Mouse (Mus musculus) olfactory bulb, adult 2 months (tissue): ENCODE measurements at regions not wholly inside any gene's neighbourhood (a gene's known extent, or its start where the extent isn't known, plus 50 kb on each side); places are given as distances from the start of the nearest gene placed in this dataset.

Experiments
- H3K27ac ChIP-seq: fragments of 200-500 bp; 2 replicates; pipeline ENCODE4 v1.5.1; 2012; ENCODE audit warnings: low read depth, low read length; ENCODE audit not compliant: insufficient read depth
- H3K4me1 ChIP-seq: fragments of 200-500 bp; 2 replicates; pipeline ENCODE4 v1.6.1; 2012; ENCODE audit warnings: low read length; ENCODE audit not compliant: control insufficient read depth, insufficient read depth
- H3K4me3 ChIP-seq: fragments of 200-500 bp; 2 replicates; pipeline ENCODE4 v1.5.1; 2012; ENCODE audit warnings: mild to moderate bottlenecking, low read depth, low read length, moderate library complexity; ENCODE audit not compliant: insufficient read depth
- CTCF ChIP-seq: fragments of 200-500 bp; IDR thresholded peaks from 2 replicates; pipeline ENCODE4 v1.5.1; 2012; ENCODE audit warnings: low read depth, mild to moderate bottlenecking, low read length, moderate library complexity; ENCODE audit not compliant: insufficient read depth
- POLR2A ChIP-seq: fragments of 200-500 bp; IDR thresholded peaks from 2 replicates; pipeline ENCODE4 v1.6.1; 2012; ENCODE audit warnings: mild to moderate bottlenecking, low read depth, low read length, moderate library complexity; ENCODE audit not compliant: insufficient read depth
- WGBS: fragments of 180-500 bp; shearing (Covaris S2); methylation state at CpG from one replicate; pipeline ENCODE4 v1.1.7; 2018; 5-methylcytosine and 5-hydroxymethylcytosine counted together

GRCm38 (mm10) chr8:116143687-116144573 lies 360.8 kb upstream of the Dynlrb2 start:
- H3K4me3 ChIP-seq: no peak overlapping the region
- no peak overlapping the region for H3K27ac ChIP-seq
- TF ChIP-seq CTCF (0 out of 2 replicates have a peak, but pooled peaks have one; percentile 39), POLR2A (no peak)
- 33% methylated on average over 13 of the region's 13 CpGs for WGBS
- peaks cover 5% of the 10 kb centered on the region; the same call in 1 of the 2 replicates for H3K4me1 ChIP-seq

- Histone ChIP-seq H3K4me1 (peaks cover 5% of the 10 kb centered on the region; the same call in 1 of the 2 replicates), H3K4me3 (no peak overlapping the region), H3K27ac (no peak overlapping the region)
- 90% methylated on average over 5 of the region's 5 CpGs for WGBS
- TF ChIP-seq CTCF (no peak), POLR2A (no peak)
Observed at GRCm38 (mm10) chr8:116141363-116141762, 363.4 kb upstream of the Dynlrb2 start.

- no peak overlapping the region for H3K4me3 ChIP-seq
- 100% methylated on average over 1 of the region's 1 CpGs for WGBS
- no peak overlapping the region for H3K27ac ChIP-seq
- peaks cover 5% of the 10 kb centered on the region; the same call in 1 of the 2 replicates for H3K4me1 ChIP-seq
- TF ChIP-seq POLR2A: no peak
- TF ChIP-seq CTCF: no peak
Observed at GRCm38 (mm10) chr8:116139934-116140333, 364.8 kb upstream of the Dynlrb2 start.

- TF ChIP-seq CTCF: no peak
- no peak for TF ChIP-seq POLR2A
- 79% methylated on average over 2 of the region's 2 CpGs for WGBS
Observed at GRCm38 (mm10) chr8:116137765-116138164, 367.0 kb upstream of the Dynlrb2 start.

GRCm38 (mm10) chr8:116133503-116133902 lies 371.3 kb upstream of the Dynlrb2 start:
- H3K4me3 ChIP-seq: no peak overlapping the region

More at GRCm38 (mm10) chr8:116137765-116138164, 367.0 kb upstream of the Dynlrb2 start:
- Histone ChIP-seq H3K4me3 (no peak overlapping the region), H3K27ac (no peak overlapping the region), H3K4me1 (no peaks in the 10 kb centered on the region)

GRCm38 (mm10) chr8:116133084-116133483 lies 371.7 kb upstream of the Dynlrb2 start:
- WGBS: 85% methylated on average over 3 of the region's 3 CpGs
- TF ChIP-seq POLR2A: no peak
- no peak for TF ChIP-seq CTCF
- Histone ChIP-seq H3K27ac (no peak overlapping the region), H3K4me1 (no peaks in the 10 kb centered on the region), H3K4me3 (no peak overlapping the region)

More at GRCm38 (mm10) chr8:116133503-116133902, 371.3 kb upstream of the Dynlrb2 start:
- Histone ChIP-seq H3K27ac (no peak overlapping the region), H3K4me1 (no peaks in the 10 kb centered on the region)
- 97% methylated on average over 2 of the region's 2 CpGs for WGBS
- TF ChIP-seq CTCF (no peak), POLR2A (no peak)

GRCm38 (mm10) chr8:116120067-116120466 lies 384.7 kb upstream of the Dynlrb2 start:
- WGBS: 91% methylated on average over 13 of the region's 13 CpGs
- no peak for TF ChIP-seq POLR2A
- TF ChIP-seq CTCF: no peak
- no peak overlapping the region for H3K27ac ChIP-seq
- no peak overlapping the region for H3K4me3 ChIP-seq
- peaks cover 18% of the 10 kb centered on the region for H3K4me1 ChIP-seq

GRCm38 (mm10) chr8:116117919-116118318 lies 386.9 kb upstream of the Dynlrb2 start:
- H3K4me1 ChIP-seq: peaks cover 15% of the 10 kb centered on the region
- TF ChIP-seq POLR2A (no peak), CTCF (no peak)
- 90% methylated on average over 2 of the region's 2 CpGs for WGBS
- H3K27ac ChIP-seq: no peak overlapping the region
- H3K4me3 ChIP-seq: no peak overlapping the region

- TF ChIP-seq POLR2A: no peak
- no peak for TF ChIP-seq CTCF
- 25% methylated on average over 7 of the region's 7 CpGs for WGBS
- H3K27ac ChIP-seq: no peak overlapping the region
Observed at GRCm38 (mm10) chr8:116116625-116117024, 388.1 kb upstream of the Dynlrb2 start.

More at GRCm38 (mm10) chr8:116116625-116117024, 388.1 kb upstream of the Dynlrb2 start:
- Histone ChIP-seq H3K4me3 (no peak overlapping the region), H3K4me1 (peaks cover 15% of the 10 kb centered on the region)
